Mouse (Mus musculus): Measurements from ENCODE around the gene Cyp2b10.
"Not testable (repeated sequence)": the region's sequence is repeated elsewhere in the genome, so short reads cannot be mapped to it uniquely, and the experiment has no call there.

The Cyp2b10 gene

GRCm38 (mm10) chr7:25897411-25897810 lies at the start of gene Cyp2b10:
Gene Cyp2b10 (plus strand): TSS chr7:25897620.
- no peak for DNase-seq (ENCODE audit: low spot score)

GRCm38 (mm10) chr7:25847722-25848443 lies 49.5 kb upstream of the Cyp2b10 start:
- DNase-seq (ENCODE audit: low spot score) = peak; percentile 81

GRCm38 (mm10) chr7:25848444-25848812 lies 49.0 kb upstream of the Cyp2b10 start:
- no peak for DNase-seq (ENCODE audit: low spot score)

- DNase-seq (ENCODE audit: low spot score) = peak; percentile 16
Measured at GRCm38 (mm10) chr7:25855082-25855481, 42.3 kb upstream of the Cyp2b10 start.

- no peak for DNase-seq (ENCODE audit: low spot score)
Measured at GRCm38 (mm10) chr7:25859962-25860870, 37.2 kb upstream of the Cyp2b10 start.

- DNase-seq (ENCODE audit: low spot score) = no peak
Measured at GRCm38 (mm10) chr7:25862365-25862764, 35.1 kb upstream of the Cyp2b10 start.

- no peak for DNase-seq (ENCODE audit: low spot score)
Measured at GRCm38 (mm10) chr7:25863756-25864155, 33.7 kb upstream of the Cyp2b10 start.

- DNase-seq (ENCODE audit: low spot score) = no peak
Measured at GRCm38 (mm10) chr7:25864861-25865260, 32.6 kb upstream of the Cyp2b10 start.

GRCm38 (mm10) chr7:25869789-25870188 lies 27.6 kb upstream of the Cyp2b10 start:
- DNase-seq (ENCODE audit: low spot score) = no peak

- no peak for DNase-seq (ENCODE audit: low spot score)
Measured at GRCm38 (mm10) chr7:25872624-25873023, 24.8 kb upstream of the Cyp2b10 start.

GRCm38 (mm10) chr7:25878735-25879134 lies 18.7 kb upstream of the Cyp2b10 start:
- DNase-seq (ENCODE audit: low spot score) = no peak

GRCm38 (mm10) chr7:25880721-25881120 lies 16.7 kb upstream of the Cyp2b10 start:
- not testable (repeated sequence) for DNase-seq (ENCODE audit: low spot score)

GRCm38 (mm10) chr7:25884272-25884671 lies 13.1 kb upstream of the Cyp2b10 start:
- no peak for DNase-seq (ENCODE audit: low spot score)

- DNase-seq (ENCODE audit: low spot score) = no peak
Measured at GRCm38 (mm10) chr7:25887758-25888157, 9.7 kb upstream of the Cyp2b10 start.

- no peak for DNase-seq (ENCODE audit: low spot score)
Measured at GRCm38 (mm10) chr7:25893159-25893558, 4.3 kb upstream of the Cyp2b10 start.

GRCm38 (mm10) chr7:25895162-25895561 lies 2.3 kb upstream of the Cyp2b10 start:
- DNase-seq (ENCODE audit: low spot score) = no peak

GRCm38 (mm10) chr7:25898064-25898463 lies 644 bp downstream of the Cyp2b10 start:
- no peak for DNase-seq (ENCODE audit: low spot score)

- DNase-seq (ENCODE audit: low spot score) = no peak
Measured at GRCm38 (mm10) chr7:25902061-25902690, 4.8 kb downstream of the Cyp2b10 start.

GRCm38 (mm10) chr7:25903156-25903555 lies 5.7 kb downstream of the Cyp2b10 start:
- DNase-seq (ENCODE audit: low spot score) = no peak

- DNase-seq (ENCODE audit: low spot score) = no peak
Measured at GRCm38 (mm10) chr7:25904066-25904465, 6.6 kb downstream of the Cyp2b10 start.

GRCm38 (mm10) chr7:25904489-25904888 lies 7.1 kb downstream of the Cyp2b10 start:
- no peak for DNase-seq (ENCODE audit: low spot score)

- no peak for DNase-seq (ENCODE audit: low spot score)
Measured at GRCm38 (mm10) chr7:25907380-25907779, 10.0 kb downstream of the Cyp2b10 start.

- no peak for DNase-seq (ENCODE audit: low spot score)
Measured at GRCm38 (mm10) chr7:25910046-25910445, 12.6 kb downstream of the Cyp2b10 start.

All from layer of hippocampus, adult 9-10 months (tissue).